Mouse (Mus musculus): ENCODE measurements around the gene Galm.

The Galm gene

GRCm38 (mm10) chr17:80127331-80128251 is at the start of gene Galm:
Galm (plus strand) TSS chr17:80127471.
- peak; percentile 80 for DNase-seq

DNA sequence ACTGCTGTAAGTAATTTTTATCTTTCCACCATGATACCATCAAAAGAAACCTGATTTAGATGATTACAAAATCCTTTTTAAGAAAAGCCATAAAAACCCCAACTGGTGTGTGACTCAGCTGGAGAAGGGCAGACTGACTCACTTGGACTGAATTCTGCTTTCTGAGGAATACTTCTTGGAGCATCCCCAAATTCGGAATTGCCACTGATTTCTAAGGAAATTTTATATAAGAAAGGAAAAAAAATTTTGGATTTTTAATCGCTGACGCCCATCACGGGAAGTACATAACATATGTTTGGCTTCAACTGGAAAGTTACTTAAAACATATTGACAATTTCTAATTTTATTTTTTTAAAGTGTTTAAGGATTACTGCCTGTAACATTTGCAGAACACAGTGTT is 48.5 kb upstream of the Galm start:
- DNase-seq = no peak

- no peak for DNase-seq
These were observed 44.0 kb upstream of the Galm start for GRCm38 (mm10) chr17:80083223-80083622.

- no peak for DNase-seq
These were observed 42.8 kb upstream of the Galm start for GRCm38 (mm10) chr17:80084424-80084823.

- DNase-seq = no peak
These were observed 40.7 kb upstream of the Galm start for GRCm38 (mm10) chr17:80086591-80086990.

- no peak for DNase-seq
These were observed 39.1 kb upstream of the Galm start for GRCm38 (mm10) chr17:80088168-80088567.

DNA sequence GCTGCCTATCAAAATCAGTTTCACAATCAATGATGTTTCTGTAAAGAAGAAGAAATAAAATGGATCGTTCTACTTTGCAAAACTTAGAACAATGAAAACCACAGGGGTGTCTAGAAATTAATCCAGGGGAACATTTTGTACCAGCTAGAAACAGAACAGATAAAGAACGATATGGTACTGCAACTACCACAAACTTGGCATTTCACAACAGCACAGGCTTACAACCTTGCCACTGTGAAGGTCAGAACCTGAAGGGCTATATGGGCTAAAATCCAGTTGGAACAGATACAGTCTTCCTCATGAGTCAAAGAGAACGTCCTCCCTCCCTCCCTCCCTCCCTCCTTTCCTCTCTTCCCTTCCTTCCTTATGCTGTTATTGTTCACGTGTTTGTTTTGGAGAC is 36.7 kb upstream of the Galm start:
- DNase-seq = no peak

- no peak for DNase-seq
These were observed 35.3 kb upstream of the Galm start for GRCm38 (mm10) chr17:80091879-80092549.

- DNase-seq = peak; percentile 27
These were observed 31.9 kb upstream of the Galm start for GRCm38 (mm10) chr17:80095254-80095899.

DNA sequence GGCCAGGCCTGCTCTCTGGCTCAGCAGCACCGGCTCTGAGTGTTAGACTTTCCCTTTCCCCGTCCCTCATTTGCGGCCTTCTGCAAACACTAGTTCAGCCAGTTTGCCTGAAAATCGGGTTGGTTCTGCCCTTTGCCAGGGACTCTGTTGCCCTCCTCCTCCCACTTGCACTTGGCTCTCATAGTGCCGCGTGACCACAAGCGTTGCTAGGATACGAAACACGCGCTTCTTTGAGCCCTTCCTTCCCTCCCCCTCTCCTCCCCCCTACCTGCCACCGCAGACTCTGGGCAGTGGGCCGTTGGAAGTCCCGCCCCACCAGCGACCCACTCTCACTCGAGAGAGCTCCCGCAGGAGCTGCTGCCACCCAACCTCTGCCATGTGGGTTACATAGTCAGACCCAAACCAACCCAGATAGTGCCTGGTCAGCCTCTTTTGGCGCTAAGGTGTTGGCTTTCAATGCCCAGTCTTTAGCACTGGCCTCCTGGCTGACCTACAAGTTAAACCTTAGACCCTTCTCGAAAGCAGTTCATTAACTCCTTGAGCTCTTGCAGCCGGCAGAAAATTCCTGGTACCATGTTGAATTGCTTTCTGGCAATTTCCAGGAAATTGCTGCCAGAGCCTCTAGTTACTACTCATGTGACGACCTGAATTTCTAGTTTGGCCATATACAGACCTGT is 31.1 kb upstream of the Galm start:
- peak; percentile 87 for DNase-seq

- DNase-seq = no peak
These were observed 30.6 kb upstream of the Galm start for GRCm38 (mm10) chr17:80096720-80097114.

GRCm38 (mm10) chr17:80097221-80097620 is 30.1 kb upstream of the Galm start:
- DNase-seq = no peak

GRCm38 (mm10) chr17:80099823-80100222 is 27.4 kb upstream of the Galm start:
- DNase-seq = no peak

- DNase-seq = no peak
These were observed 21.8 kb upstream of the Galm start for GRCm38 (mm10) chr17:80105348-80105978.

DNA sequence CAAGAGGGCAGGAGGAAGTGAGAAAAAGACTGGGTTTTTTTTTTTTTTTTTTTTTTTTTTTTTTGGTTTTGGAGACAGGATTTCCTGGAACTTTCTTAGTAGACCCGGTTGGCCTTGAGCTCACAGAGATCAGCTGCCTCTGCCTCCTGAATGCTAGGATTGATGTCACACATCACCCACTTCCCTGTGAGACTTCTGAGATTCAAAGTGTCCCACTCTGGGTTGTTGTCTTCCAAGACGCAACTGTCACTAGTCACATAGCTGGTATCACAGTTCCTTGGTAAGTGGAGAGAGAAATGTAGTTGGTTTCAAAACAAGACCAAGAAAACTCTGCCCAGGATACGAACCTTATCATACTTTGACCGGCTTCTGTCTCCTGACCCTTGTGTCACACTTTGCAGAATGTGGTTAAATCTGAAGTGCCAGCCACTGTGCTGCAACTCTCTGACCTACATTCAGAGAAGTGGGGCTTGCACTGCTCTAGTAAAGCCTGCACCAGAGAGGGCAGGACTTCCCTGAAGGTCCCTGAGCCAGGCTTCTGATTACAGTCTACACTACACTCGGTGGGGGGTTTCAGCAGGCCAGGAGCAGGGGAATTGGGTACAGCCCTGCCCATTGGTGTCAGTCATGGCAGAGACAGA is 14.5 kb upstream of the Galm start:
- DNase-seq = no peak

GRCm38 (mm10) chr17:80113468-80113867 is 13.8 kb upstream of the Galm start:
- DNase-seq = no peak

DNA sequence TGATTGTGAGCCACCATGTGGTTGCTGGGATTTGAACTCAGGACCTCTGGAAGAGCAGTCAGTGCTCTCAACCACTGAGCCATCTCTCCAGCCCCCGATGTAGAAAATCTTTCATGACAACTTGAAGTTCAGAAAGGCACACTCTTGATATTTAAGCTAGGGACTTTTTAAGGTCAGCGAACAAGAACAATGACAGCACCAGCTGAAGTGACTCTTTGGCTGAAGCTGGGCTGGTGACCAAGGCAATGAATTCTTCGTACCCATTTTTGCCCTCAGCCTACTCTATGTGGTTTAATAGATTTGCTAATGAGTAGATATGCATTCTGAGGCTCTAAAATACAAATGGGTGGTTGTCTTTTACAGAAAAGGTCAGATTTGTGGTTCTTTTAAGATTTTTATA is 6.9 kb upstream of the Galm start:
- DNase-seq = no peak

DNA sequence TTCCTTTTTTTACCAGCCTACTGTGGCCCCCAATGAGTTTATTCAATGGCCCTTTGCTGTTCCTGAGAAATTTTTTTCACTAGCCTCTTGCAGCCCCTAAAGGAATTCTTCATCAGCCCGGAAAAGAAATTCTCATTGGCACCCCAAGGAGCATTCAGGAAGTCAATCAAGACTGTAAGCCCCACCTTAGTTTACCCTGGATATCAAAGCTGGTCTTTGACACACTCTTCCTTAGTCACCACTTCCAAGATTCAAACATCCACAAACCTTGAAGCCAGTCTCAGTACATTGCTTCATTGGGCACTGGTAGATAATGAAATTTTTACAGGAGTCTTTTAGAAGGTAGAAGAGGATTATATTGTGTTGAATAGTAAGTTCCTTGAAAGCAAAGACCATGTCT is 5.4 kb upstream of the Galm start:
- no peak for DNase-seq

DNA sequence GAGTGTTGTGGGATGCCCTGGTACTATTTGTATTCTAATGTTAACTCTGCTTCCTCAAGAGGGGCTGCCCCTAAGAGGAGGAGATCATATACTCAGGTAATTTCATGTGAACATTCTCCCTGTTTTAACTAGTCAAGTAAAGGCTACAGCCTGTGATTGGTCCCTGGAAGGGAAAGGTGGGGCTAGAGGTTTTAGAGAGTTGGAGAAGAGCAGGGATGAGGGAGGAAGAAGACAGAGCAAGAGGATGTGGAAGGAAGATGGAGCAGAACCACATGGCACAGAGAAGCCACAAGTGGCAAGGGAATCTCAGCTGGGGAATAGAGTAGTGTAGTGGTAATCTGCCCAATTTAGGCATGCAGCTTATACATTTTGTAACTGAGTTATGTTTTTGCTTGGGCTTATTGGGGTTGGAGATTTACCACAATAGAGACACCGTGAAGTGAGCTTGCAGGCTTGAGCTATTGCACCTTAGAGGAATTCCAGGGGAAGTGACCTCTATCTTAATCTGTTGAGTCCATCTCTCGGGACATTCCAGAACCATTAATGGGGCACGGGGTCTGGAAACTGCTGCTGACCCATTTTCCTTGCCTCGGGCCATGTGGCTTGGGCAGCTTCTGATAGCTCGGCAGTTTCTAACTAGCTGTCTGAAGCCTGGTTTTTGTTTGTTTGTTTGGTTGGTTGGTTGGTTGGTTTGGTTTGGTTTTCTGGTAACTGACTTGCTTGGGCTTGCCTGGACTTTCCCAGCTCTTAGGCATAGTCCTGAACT is 2.1 kb upstream of the Galm start:
- DNase-seq = no peak

DNA sequence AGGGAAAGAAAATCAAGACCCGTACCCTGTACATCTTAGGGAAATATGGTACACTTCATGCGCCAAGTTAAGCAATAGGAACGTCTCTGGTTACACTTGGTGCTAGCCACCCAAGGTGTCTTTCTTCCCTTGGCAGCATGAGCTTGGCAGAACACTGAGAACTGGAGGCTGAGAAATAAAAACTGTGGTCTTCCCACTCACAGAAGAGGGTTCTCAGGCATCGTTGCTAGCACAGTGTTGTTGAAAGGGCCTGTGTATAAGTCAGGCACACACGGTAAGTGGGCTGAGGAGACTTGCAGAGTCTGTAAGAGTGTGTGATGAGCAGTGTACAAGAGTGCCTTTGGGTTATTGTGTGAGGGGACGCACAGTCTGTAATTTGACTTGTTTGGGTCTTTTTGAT is 1.1 kb upstream of the Galm start:
- no peak for DNase-seq

DNA sequence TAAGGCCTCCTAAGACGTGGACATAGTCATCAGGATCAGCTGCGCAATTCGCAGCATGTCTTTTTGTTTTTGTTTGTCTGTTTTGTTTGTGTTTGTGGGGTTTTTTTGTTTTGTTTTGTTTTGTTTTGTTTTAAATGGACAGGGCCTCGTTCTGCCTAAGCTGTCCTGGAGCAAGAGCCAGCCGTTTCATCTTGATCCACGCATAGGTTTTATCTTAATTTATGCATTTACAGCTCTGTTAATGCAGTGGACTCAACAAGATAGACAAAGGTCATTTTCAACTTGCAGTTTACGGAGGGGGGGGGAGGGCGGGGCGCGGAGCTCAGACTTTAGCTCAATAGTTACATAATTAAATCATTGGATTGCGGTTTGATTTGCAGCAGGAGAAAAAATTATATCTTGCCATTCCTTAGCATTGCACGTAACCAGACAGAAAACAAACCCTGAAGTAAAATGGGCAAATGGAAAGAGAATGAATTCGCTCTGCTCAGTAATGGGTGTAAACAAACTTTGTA is 1.3 kb downstream of the Galm start:
- no peak for DNase-seq

Data from kidney, adult 18-20 months (tissue).